Mouse (Mus musculus): ENCODE results near the gene Chrna5.

Chrna5 gene

GRCm38 (mm10) chr9:54980674-54981073 lies at the start of gene Chrna5:
Gene Chrna5, plus strand, starts transcription at chr9:54980880.
- DNase-seq (ENCODE audit: low spot score in 2 of 2) = no peak

GRCm38 (mm10) chr9:54931765-54932164 lies 48.9 kb upstream of the Chrna5 start:
- no peak for DNase-seq (ENCODE audit: low spot score in 2 of 2)

GRCm38 (mm10) chr9:54932379-54932778 lies 48.3 kb upstream of the Chrna5 start:
- DNase-seq (ENCODE audit: low spot score in 2 of 2) = no peak

- peak; percentile 9 to 14 for DNase-seq (ENCODE audit: low spot score in 2 of 2)
These were observed 38.6 kb upstream of the Chrna5 start for GRCm38 (mm10) chr9:54942071-54942470.

GRCm38 (mm10) chr9:54944467-54944866 lies 36.2 kb upstream of the Chrna5 start:
- DNase-seq (ENCODE audit: low spot score in 2 of 2) = no peak

GRCm38 (mm10) chr9:54946256-54946655 lies 34.4 kb upstream of the Chrna5 start:
- DNase-seq (ENCODE audit: low spot score in 2 of 2) = no peak

- no peak for DNase-seq (ENCODE audit: low spot score in 2 of 2)
These were observed 31.2 kb upstream of the Chrna5 start for GRCm38 (mm10) chr9:54949465-54949864.

- peak in 1 of 2 experiments; percentile 17 for DNase-seq (ENCODE audit: low spot score in 2 of 2)
These were observed 30.5 kb upstream of the Chrna5 start for GRCm38 (mm10) chr9:54950162-54950561.

GRCm38 (mm10) chr9:54950575-54951321 lies 29.9 kb upstream of the Chrna5 start, which contains the start of the genes Psma4 and AY074887:
Gene Psma4, plus strand, starts transcription at chr9:54950790.
Gene AY074887, minus strand, starts transcription at chr9:54950998.
- peak; percentile 84 to 86 for DNase-seq (ENCODE audit: low spot score in 2 of 2)

- no peak for DNase-seq (ENCODE audit: low spot score in 2 of 2)
These were observed 19.6 kb upstream of the Chrna5 start for GRCm38 (mm10) chr9:54961059-54961458.

GRCm38 (mm10) chr9:54963669-54964068 lies 17.0 kb upstream of the Chrna5 start:
- DNase-seq (ENCODE audit: low spot score in 2 of 2) = no peak

GRCm38 (mm10) chr9:54969972-54970637 lies 10.6 kb upstream of the Chrna5 start:
- DNase-seq (ENCODE audit: low spot score in 2 of 2) = no peak

- peak in 1 of 2 experiments; percentile 25 for DNase-seq (ENCODE audit: low spot score in 2 of 2)
These were observed 861 bp downstream of the Chrna5 start for GRCm38 (mm10) chr9:54981291-54982191.

GRCm38 (mm10) chr9:54982401-54982800 lies 1.7 kb downstream of the Chrna5 start:
- DNase-seq (ENCODE audit: low spot score in 2 of 2) = no peak

- no peak for DNase-seq (ENCODE audit: low spot score in 2 of 2)
These were observed 9.7 kb downstream of the Chrna5 start for GRCm38 (mm10) chr9:54990362-54990761.

- no peak for DNase-seq (ENCODE audit: low spot score in 2 of 2)
These were observed 13.7 kb downstream of the Chrna5 start for GRCm38 (mm10) chr9:54994381-54994780.

GRCm38 (mm10) chr9:54995645-54996044 lies 15.0 kb downstream of the Chrna5 start:
- DNase-seq (ENCODE audit: low spot score in 2 of 2) = no peak

- DNase-seq (ENCODE audit: low spot score in 2 of 2) = no peak
These were observed 22.9 kb downstream of the Chrna5 start for GRCm38 (mm10) chr9:55003609-55004008.

GRCm38 (mm10) chr9:55009692-55010091 lies 29.0 kb downstream of the Chrna5 start:
- no peak for DNase-seq (ENCODE audit: low spot score in 2 of 2)

GRCm38 (mm10) chr9:55010588-55011350 lies 30.1 kb downstream of the Chrna5 start:
- no peak for DNase-seq (ENCODE audit: low spot score in 2 of 2)

- DNase-seq (ENCODE audit: low spot score in 2 of 2) = no peak
These were observed 36.2 kb downstream of the Chrna5 start for GRCm38 (mm10) chr9:55016926-55017325.

All from urinary bladder, adult 18-20 months (tissue).